Mouse (Mus musculus) adrenal gland, postnatal 10 days (tissue): Measurements from ENCODE around the gene Zic1. TPM values are rescaled to one million over a fixed set of nuclear protein-coding genes. Genes with fewer than 3 reads are reported as not detected.
A peak's percentile ranks its signal among the peaks of the same experiment; 100 is the strongest.

Experiments used
- DNase-seq: peaks from one replicate; pipeline ENCODE4 v3.0.0; 2021; ENCODE audit warnings: mixed read lengths
- total RNA-seq, 2 experiments: library from RNA; stranded (reverse); gene quantifications; 2 replicates each; pipeline ENCODE4 v1.2.3; 2021

Gene Zic1
- total RNA-seq, 2 experiments from 2014 or later = 0.18 to 0.51 TPM

GRCm38 (mm10) chr9:91384136-91384500, 18.5 kb upstream of the Zic1 start:
- no peak for DNase-seq

GRCm38 (mm10) chr9:91383441-91384135, 18.0 kb upstream of the Zic1 start:
- DNase-seq = no peak

- DNase-seq = no peak
Measured at GRCm38 (mm10) chr9:91382471-91383255, 17.1 kb upstream of the Zic1 start.

GRCm38 (mm10) chr9:91382111-91382379, 16.4 kb upstream of the Zic1 start:
- no peak for DNase-seq

GRCm38 (mm10) chr9:91381284-91382110, 15.9 kb upstream of the Zic1 start:
- DNase-seq = peak; percentile 29

DNA sequence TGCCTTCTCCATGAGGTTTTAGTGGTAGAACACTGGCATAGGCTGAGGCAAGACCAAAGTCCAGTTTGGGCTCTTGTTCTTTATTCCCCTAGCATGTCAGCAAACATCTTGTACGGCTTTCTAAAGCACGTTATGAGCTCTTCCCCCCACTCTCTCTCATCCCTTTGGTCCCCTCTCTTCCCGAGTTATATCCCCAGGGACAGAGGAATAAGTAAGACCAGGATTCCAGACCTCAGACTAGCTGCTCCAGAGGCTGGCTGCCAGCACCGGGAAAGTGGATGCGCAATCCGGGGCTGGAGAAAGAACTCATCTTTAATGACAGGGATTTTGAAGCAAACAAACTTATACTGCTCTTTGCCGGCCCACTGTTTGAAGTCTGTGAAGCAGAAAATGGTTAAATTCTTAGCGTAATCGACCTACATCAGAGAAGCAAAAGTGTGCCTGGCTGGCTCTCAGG, 14.9 kb upstream of the Zic1 start:
- DNase-seq = no peak

DNA sequence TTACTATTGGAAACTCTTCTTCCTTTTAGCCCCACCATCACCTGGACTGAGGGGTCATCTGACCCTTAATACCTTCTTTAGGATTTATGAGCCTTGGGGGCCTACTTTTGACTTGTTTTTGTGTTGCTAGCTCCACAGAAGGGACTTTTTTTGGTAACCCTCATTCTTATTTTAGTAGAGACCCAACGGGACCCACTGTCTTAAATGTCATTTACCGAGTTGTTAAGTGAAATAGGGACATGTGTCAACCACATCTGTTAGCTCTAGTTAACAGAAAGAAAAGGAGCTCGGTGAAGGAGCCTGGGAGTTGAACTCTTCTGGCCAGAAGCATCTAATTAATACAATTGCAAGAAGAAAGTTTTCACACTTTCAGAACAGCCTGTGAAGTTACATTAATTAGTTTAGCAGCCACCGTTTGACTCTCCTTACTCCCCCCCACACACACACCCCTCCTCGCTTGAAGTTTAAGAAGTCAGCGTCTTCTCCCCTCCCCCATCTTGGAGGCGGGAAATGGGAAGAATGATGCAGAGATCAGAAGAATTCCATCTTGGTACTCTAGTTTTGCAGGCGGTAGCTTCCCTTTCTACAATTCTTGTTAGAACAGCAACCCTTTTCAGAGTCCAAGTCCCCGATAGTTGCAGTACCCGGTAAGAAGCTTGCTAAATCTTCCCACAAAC, 14.3 kb upstream of the Zic1 start:
- no peak for DNase-seq

GRCm38 (mm10) chr9:91379300-91379635, 13.7 kb upstream of the Zic1 start:
- no peak for DNase-seq

DNA sequence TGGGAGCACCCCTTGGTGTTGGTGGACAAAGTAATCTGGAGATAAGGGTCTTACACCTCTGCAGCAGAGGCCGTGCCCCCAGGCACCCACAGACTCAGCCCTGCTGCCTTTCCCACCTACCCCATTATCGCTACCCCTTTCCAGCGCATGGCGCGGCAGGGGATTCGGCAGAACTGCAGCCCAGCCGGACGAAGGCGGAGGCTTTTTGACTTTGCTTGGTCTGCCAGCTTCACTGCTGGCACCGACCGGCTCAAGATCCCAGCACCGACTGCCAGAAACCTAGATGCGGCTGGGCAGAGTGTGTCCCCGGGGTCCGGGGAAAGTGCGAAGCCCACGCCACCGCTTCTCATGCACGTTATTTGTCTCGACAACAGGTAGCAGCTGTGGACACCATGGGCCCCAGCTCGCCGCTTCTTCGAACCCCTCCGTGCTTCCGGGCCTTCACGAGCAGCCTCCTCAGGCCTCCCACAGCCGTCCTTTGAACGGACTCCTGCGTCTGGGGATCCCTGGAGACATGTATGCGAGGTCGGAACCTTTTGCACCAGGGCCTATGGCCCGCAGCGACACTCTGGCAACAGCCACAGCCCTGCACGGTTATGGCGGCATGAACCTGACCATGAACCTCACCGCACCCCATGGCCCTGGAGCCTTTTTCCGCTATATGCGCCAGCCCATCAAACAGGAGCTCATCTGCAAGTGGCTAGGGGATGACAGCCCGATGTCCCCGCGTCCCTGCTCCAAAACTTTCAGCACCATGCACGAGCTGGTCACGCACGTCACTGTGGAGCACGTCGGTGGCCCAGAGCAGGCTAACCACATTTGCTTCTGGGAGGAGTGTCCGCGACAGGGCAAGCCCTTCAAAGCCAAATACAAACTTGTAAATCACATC, 13.0 kb upstream of the Zic1 start:
- DNase-seq = no peak

DNA sequence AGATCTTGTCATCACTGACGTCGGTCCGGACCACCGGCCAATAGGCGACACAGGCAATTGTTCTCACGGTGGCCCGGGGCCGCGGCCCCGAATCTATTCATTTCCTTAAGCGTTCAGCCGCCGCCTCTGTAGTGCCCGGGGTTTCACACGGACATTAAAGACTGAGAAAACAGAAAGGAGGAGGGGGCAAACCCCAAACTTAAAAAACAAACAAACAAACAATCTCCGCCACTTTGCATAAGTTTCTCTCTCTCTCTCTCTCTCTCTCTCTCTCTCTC, 12.2 kb upstream of the Zic1 start:
- no peak for DNase-seq

DNA sequence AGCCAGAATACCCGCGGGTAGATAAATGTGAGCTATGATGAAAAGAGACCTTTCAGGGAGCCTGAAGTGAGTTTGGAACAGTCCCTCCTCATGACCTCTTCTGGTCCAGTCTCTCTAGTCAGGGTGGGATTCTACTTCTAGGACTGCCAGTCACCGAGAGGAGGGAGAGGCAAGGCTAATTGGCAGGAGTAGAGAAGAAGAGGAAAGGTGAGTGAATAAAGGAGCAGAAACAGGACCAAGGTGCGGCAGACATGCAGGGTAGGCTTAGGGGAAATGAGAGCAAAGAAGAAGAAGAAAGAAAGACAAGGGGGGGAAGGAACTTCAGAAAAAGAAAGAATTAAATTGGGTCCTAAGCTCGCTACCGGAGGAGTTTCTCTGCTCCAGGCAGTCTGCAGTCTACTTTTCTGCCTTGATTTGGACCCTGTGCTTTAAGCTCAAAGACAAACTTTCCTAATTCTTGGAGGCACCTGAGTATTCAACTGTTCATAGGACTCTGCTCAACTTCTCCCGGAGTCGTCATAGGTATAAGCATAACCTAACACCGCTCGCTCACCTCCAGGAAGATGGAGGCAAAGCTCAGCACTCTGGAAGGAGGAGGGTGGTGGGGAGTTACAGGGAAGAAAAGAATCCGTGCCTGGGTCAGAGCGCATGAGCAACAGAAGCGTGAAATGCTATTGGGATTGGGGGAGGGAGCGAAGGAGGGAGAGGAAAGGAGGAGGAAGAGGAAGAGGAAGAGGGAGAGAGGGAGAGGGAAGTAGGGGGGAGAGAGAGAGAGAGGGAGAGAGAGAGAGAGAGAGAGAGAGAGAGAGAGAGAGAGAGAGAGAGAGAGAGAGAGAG, 11.6 kb upstream of the Zic1 start:
- DNase-seq = no peak

DNA sequence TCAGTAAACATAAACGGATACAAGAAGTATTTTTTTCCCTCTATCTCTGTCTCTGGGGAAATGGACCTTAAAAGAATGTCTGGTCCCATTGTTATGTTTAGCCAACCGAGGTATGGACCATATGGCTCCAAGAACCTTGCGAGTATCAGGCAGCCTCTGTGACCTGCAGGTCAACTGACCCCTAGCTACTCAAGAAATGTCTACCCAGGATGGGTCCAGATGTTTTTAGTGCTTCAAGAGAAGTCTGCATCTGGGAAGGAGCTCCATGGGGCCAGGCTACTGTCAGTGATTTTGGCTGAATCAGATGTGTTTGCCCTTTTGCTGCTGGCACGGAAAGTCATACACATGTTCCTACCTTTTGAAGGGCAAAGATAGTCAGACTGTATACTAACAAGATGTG, 9.1 kb upstream of the Zic1 start:
- DNase-seq = no peak

- DNase-seq = no peak
Measured at GRCm38 (mm10) chr9:91373811-91374575, 8.4 kb upstream of the Zic1 start.

GRCm38 (mm10) chr9:91371608-91372007, 6.0 kb upstream of the Zic1 start:
- no peak for DNase-seq

- no peak for DNase-seq
Measured at GRCm38 (mm10) chr9:91371011-91371410, 5.4 kb upstream of the Zic1 start.

GRCm38 (mm10) chr9:91370191-91370708, 4.6 kb upstream of the Zic1 start:
- DNase-seq = no peak

DNA sequence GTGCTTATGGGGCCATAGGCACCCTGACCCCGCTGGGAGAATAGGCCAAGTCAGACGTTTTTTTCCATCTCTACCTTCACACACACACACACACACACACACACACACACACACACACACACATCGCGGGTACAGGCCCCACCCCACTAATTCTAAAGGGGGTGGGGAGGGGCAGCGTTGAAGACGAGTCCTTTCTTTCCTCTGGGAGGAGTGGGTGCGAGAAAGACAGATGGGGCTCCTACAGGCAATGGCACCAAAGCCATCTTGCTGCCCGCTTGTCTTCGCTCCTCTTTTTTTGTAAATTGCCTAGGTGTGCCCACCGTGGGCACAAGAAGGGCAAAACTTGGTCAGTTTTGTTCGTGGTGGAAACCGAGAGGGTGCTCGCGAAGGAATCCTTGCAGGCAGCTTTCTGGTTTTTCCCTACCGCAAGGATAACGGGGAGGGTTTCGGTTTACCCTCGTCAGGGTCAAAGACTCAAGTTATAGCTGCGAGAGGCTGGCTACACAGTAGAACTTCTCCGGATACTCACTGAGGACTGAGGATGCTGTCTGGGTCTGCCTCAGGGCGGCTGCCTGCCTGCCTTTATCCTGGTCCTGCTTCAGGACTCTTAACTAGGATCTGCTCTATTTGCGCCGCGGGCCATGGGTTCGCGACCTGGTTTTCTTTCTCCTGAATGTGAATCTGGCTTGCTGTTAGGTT, 3.8 kb upstream of the Zic1 start:
- DNase-seq = no peak

- DNase-seq = no peak
Measured at GRCm38 (mm10) chr9:91368946-91369292, 3.3 kb upstream of the Zic1 start.

GRCm38 (mm10) chr9:91368150-91368549, 2.5 kb upstream of the Zic1 start:
- DNase-seq = no peak
